Mouse (Mus musculus): ENCODE measurements around the gene Nfic.

DNA sequence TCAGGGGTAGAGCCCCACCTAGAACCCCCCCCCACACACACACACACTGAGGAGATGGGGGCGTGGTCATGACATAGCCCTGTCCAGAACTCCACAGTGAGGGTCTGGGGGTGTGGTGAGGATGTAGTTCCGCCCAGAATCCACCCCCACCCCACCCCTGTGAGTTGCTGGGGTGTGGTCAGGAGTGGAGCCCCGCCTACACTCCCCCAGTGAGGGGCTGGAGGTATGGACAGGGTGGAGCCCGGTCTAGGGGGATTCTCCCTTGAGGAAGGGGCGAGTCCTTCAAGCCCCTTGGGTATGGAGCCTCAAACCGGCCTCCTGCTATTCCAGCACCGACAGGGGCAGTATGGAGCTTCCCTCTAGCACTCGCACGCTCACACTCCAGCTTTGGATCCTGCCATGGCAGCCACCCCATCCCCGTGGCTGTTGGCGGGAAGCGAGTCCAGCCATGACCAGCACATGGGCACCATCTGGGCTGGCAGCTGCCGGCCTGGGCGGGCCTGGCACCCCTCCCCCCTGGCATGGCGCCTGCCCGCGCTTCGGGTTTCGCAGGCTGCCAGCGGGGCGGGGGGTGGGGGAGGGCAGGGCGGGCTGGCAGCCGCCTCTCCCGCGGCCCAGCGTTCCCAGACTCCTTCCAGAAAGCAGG, 38.7 kb downstream of the Nfic start:
- TF ChIP-seq EP300 (IDR thresholded peaks at IDR 0.05; ENCODE audit: low read depth) (no peak), CTCF (IDR thresholded peaks at IDR 0.05; ENCODE audit: low read depth) (peak; percentile 63)

All from liver, postnatal 0 days (tissue).